ENCODE assay signal across 8 mouse cellular contexts in genomic region chr17:56040030-56040856, GRCm38 (mm10). TPM values are rescaled to one million over a fixed set of nuclear protein-coding genes. Genes with fewer than 3 reads are reported as not detected.
DNase-seq lines count a peak whose midpoint lies in the region; ATAC-seq and TF ChIP-seq lines count a peak whose summit lies in the region.

Gene Chaf1a, plus strand, starts transcription at chr17:56040439.

- H3K4me3 ChIP-seq in cortical plate, adult 2 months (ENCODE audit: insufficient read depth, low read length): peak within 1 kb of the TSS; percentile 27
- peak within 1 kb of the TSS; percentile 94 for H3K4me3 ChIP-seq in megakaryocyte, embryonic 14.5 days (replicated peaks)

- H3K9me3 ChIP-seq in megakaryocyte, embryonic 14.5 days: no peaks in the 10 kb centered on the region

- H3K27ac ChIP-seq in cortical plate, adult 2 months (ENCODE audit: insufficient read depth, low read length): no peak within 1 kb of the TSS

- ATAC-seq in activated CD4-positive, CD25-positive, alpha-beta regulatory T cell, adult 4 months: peak; percentile 74

- H3K4me1 ChIP-seq in cortical plate, adult 2 months (ENCODE audit: control insufficient read depth, insufficient read depth, low read length): no peaks in the 10 kb centered on the region
- peaks cover 49% of the 10 kb centered on the region for H3K4me1 ChIP-seq in megakaryocyte, embryonic 14.5 days

- H3K36me3 ChIP-seq in megakaryocyte, embryonic 14.5 days (replicated peaks; ENCODE audit: low read length): peaks cover 26% of the 10 kb centered on the region

- peak; percentile 91 to 95 for DNase-seq in gastrocnemius, adult 8-10 months (ENCODE audit: low spot score in 2 of 2)
- peak; percentile 98 for DNase-seq in hindlimb bud, embryonic 11.5 days (ENCODE audit: extremely low spot score, low read depth, low spot score)
- DNase-seq in left cerebral cortex, adult 8-10 months (ENCODE audit: low spot score in 2 of 2): peak; percentile 87 to 98
- peak; percentile 99 for DNase-seq in right cerebral cortex, postnatal 10 days (ENCODE audit: low spot score in 2 of 2)
- DNase-seq in urinary bladder, postnatal 25 days (ENCODE audit: low spot score): peak; percentile 95

- TF ChIP-seq POLR2A in cortical plate, adult 2 months (IDR thresholded peaks at IDR 0.05; ENCODE audit: extremely low read depth, insufficient read depth, low read length): no peak

- no peak for TF ChIP-seq CTCF in cortical plate, adult 2 months (IDR thresholded peaks at IDR 0.05; ENCODE audit: extremely low read depth, insufficient read depth, low read length)

- H3K27me3 ChIP-seq in megakaryocyte, embryonic 14.5 days (replicated peaks): no peaks in the 10 kb centered on the region

RNA-seq across cellular contexts. Expression of gene Chaf1a, which starts in this region (rescaled TPM):
- 1 to 10 TPM; 1.0 to 1.6 TPM for polyA plus RNA-seq in activated CD4-positive, CD25-positive, alpha-beta regulatory T cell, adult 4 months (2017; shearing (Covaris generic))
- polyA plus RNA-seq in cortical plate, adult 2 months (2012; rRNA removed): 2.6 and 2.8 TPM in 2 replicates
- 1 to 10 TPM in 1 of 4 experiments, under 1 TPM in 3; 0.47 to 1.6 (median 0.75) TPM for total RNA-seq in gastrocnemius, adult 8-10 months (2022)
- 1 to 10 TPM; 2.6 to 3.5 (median 3.1) TPM for total RNA-seq in left cerebral cortex, adult 8-10 months (2022)
- 17.0 and 33.8 TPM in 2 replicates for polyA plus RNA-seq in megakaryocyte, embryonic 14.5 days (2012; ENCODE audit: insufficient read depth, low replicate concordance)
